Mouse (Mus musculus) liver, adult 2 months (tissue): ENCODE data around the gene Bub3. TPM values are rescaled to one million over a fixed set of nuclear protein-coding genes. Genes with fewer than 3 reads are reported as not detected.

Experiments
- DNase-seq: peaks from one replicate; pipeline ENCODE4 v3.0.0-alpha.2; 2011; ENCODE audit warnings: low read depth, low spot score; ENCODE audit errors: extremely low read depth
- H3K27ac ChIP-seq: fragments of 200-500 bp; replicated peaks from 2 replicates; pipeline ENCODE4 v1.5.1; 2012; ENCODE audit warnings: low read depth, mild to moderate bottlenecking, control low read depth, inconsistent platforms, low read length; ENCODE audit not compliant: insufficient read depth
- H3K27me3 ChIP-seq: fragments of 200-500 bp; 2 replicates; pipeline ENCODE4 v1.6.1; 2012; ENCODE audit warnings: mild to moderate bottlenecking, moderate library complexity, low read length, inconsistent platforms; ENCODE audit not compliant: control insufficient read depth, insufficient read depth
- H3K36me3 ChIP-seq: fragments of 200-500 bp; 2 replicates; pipeline ENCODE4 v1.6.1; 2012; ENCODE audit warnings: low read length, inconsistent platforms; ENCODE audit not compliant: control insufficient read depth, insufficient read depth
- H3K4me1 ChIP-seq: fragments of 200-500 bp; 2 replicates; pipeline ENCODE4 v1.6.1; 2011; ENCODE audit warnings: low read length; ENCODE audit not compliant: control insufficient read depth, insufficient read depth
- H3K4me3 ChIP-seq: fragments of 200-500 bp; 2 replicates; pipeline ENCODE4 v1.5.1; 2011; ENCODE audit warnings: low read depth, mild to moderate bottlenecking, control low read depth, low read length, moderate library complexity; ENCODE audit not compliant: insufficient read depth
- H3K79me2 ChIP-seq: fragments of 200-500 bp; 2 replicates; pipeline ENCODE4 v1.6.1; 2012; ENCODE audit warnings: inconsistent platforms, mild to moderate bottlenecking, low read length, moderate library complexity; ENCODE audit not compliant: control insufficient read depth, insufficient read depth
- H3K9ac ChIP-seq: fragments of 200-500 bp; 2 replicates; pipeline ENCODE4 v1.6.1; 2012; ENCODE audit warnings: low read depth, mild to moderate bottlenecking, control low read depth, inconsistent platforms, low read length
- CTCF ChIP-seq: fragments of 200-500 bp; IDR thresholded peaks from 2 replicates; pipeline ENCODE4 v1.5.1; 2011; ENCODE audit warnings: low read depth, low read length, control low read depth
- POLR2A ChIP-seq: fragments of 200-500 bp; IDR thresholded peaks from 2 replicates; pipeline ENCODE4 v1.6.1; 2011; ENCODE audit warnings: low read length, control low read depth; ENCODE audit not compliant: insufficient read depth; ENCODE audit errors: extremely low read depth
- WGBS: fragments of 180-500 bp; shearing (Covaris S2); methylation state at CpG from one replicate; pipeline ENCODE4 v1.1.7; 2018; 5-methylcytosine and 5-hydroxymethylcytosine counted together
- polyA plus RNA-seq: library from polyadenylated mRNA; depleted of rRNA; stranded (reverse); fragments of >200 nt; gene quantifications from 2 replicates; pipeline ENCODE4 v1.2.3, GENCODE M21; 2012
- total RNA-seq: library from RNA; depleted of rRNA; stranded (reverse); fragments of >200 nt; gene quantifications from 2 replicates; pipeline ENCODE4 v1.2.3, GENCODE M21; 2014

Bub3 gene
- total and polyA plus RNA-seq, 2 experiments, result 24.5 to 25.4 TPM

DNA sequence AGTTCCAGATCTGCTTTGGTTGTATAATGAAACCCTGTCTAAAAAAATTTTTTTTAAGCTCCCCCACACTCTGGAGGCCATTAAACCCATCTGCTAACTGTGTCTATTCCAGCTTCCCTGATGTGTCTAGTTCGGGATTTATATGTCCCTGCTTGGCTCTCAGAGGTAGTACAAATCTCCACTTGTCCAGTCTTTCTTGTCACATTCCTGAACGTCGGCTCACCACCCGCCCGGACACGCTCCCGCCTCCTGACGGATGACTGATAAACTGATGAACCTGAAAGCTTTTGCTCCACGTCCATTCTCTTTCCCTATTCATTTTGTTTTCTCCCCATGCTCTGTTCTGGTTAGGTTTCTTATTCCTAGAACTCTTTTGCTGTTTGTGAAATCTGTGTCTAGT is 22.2 kb downstream of the Bub3 start:
- Histone ChIP-seq H3K27me3 (no peaks in the 10 kb centered on the region), H3K9ac (no peak overlapping the region), H3K4me1 (no peaks in the 10 kb centered on the region), H3K36me3 (no peaks in the 10 kb centered on the region), H3K79me2 (no peaks in the 10 kb centered on the region), H3K4me3 (no peak overlapping the region), H3K27ac (no peak overlapping the region)
- no peak for TF ChIP-seq CTCF
- TF ChIP-seq POLR2A, result no peak
- DNase-seq, result no peak
- 73% methylated on average over 9 of the region's 9 CpGs for WGBS

DNA sequence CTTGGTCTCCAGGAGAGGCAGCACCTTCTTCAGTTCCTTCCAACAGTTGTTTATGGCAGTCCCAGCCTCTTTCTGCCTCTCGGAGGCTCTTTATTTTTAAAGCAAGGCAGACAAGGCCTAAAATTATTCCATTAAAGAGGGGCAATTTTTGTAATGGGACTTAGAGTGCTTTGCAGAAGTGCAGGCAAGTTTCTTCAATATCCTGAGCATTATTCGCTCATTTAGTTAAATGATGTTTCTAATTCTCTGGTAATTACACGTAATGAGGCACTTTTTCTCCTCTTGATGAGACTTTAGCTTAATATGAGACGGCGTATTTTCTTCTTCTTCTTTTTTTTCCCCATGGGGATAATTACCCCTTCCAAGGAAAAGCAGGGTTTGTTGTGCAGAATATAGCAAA is 25.5 kb downstream of the Bub3 start:
- Histone ChIP-seq H3K27me3 (no peaks in the 10 kb centered on the region), H3K79me2 (no peaks in the 10 kb centered on the region), H3K4me3 (no peak overlapping the region), H3K27ac (no peak overlapping the region), H3K9ac (no peak overlapping the region), H3K36me3 (no peaks in the 10 kb centered on the region), H3K4me1 (no peaks in the 10 kb centered on the region)
- 90% methylated on average over 5 of the region's 5 CpGs for WGBS
- TF ChIP-seq CTCF (no peak), POLR2A (no peak)
- no peak for DNase-seq

DNA sequence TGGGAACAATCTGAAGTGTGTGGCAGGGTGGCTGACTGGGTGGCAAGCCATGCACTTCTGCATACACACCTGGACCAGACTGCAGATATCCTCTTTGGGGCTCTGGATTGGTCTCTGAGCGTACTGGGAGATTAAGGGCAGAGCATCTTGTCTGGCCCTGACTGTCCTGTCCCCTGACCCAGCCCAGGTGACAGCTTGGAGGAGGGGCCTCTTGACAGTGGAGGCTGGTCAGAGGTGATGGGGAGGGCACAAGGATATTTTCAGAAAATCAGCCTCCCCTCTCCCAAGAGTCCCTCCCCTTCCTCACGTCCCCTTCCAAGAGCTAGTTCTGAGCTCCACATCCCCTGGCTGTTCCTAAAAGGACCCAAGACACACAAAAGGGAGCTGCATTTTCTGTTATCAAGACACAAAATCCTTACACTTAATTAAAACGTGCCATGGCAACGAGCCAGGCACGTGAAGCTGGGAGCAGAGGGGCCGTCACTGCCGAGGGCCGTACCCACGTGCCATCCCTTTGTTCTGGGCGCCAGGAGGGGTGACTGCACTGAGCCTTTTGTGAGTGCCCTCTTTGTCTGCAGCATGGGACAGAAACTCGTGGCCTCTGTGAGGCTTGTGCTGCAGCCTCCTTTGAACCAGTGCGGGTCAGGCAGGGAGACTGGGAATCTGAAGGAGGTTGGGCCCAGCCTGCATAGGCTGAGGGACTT is 37.9 kb downstream of the Bub3 start:
- DNase-seq, result no peak
- 32% methylated on average over 12 of the region's 12 CpGs for WGBS
- no peaks in the 10 kb centered on the region for H3K36me3 ChIP-seq
- H3K27ac ChIP-seq, result no peak overlapping the region
- H3K4me1 ChIP-seq, result no peaks in the 10 kb centered on the region
- no peak for TF ChIP-seq POLR2A
- TF ChIP-seq CTCF, result no peak
- H3K79me2 ChIP-seq, result no peaks in the 10 kb centered on the region
- H3K27me3 ChIP-seq, result no peaks in the 10 kb centered on the region
- H3K9ac ChIP-seq, result no peak overlapping the region
- H3K4me3 ChIP-seq, result no peak overlapping the region

DNA sequence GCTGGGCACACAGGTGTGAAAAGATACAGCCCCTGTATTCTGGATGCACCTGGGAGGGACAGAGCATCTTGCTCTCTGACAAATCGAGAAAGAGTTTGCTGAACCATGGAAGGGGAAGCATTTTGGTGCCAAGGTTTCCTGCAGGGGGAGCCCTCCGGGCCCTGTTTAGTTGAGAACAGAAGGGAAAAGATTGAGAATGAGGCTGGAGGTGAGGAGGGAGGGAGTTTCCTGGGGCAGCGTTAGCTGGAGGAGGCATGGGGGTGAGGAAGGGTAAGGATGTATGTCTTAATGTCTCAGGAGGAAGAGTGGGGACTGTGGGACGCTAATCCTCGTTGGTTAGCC is 38.4 kb downstream of the Bub3 start:
- Histone ChIP-seq H3K4me1 (no peaks in the 10 kb centered on the region), H3K9ac (no peak overlapping the region), H3K36me3 (no peaks in the 10 kb centered on the region), H3K79me2 (no peaks in the 10 kb centered on the region), H3K4me3 (no peak overlapping the region), H3K27me3 (no peaks in the 10 kb centered on the region), H3K27ac (no peak overlapping the region)
- no peak for TF ChIP-seq POLR2A
- TF ChIP-seq CTCF, result no peak
- DNase-seq, result no peak
- WGBS, result 12% methylated on average over 5 of the region's 5 CpGs

DNA sequence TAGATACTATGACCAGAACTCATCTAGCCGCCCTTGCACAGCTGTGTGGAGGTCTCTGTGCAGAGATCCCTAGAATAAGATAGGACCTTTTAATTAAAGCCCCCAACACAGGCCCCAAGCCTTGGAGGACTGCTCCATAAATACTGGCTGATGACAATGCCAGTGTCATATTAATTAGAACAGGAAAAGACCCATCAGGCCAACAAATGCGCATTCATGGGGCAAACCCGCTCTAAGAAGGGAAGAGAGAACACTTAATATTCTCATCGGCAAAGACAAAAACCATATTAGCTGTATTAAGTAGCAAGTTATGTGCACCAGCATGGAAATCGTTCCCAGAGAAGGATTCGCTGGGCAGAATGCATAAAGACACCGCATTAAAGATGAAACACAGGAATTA is 42.1 kb downstream of the Bub3 start:
- Histone ChIP-seq H3K9ac (no peak overlapping the region), H3K27me3 (no peaks in the 10 kb centered on the region), H3K36me3 (no peaks in the 10 kb centered on the region), H3K4me1 (no peaks in the 10 kb centered on the region), H3K27ac (no peak overlapping the region), H3K79me2 (no peaks in the 10 kb centered on the region), H3K4me3 (no peak overlapping the region)
- DNase-seq, result no peak
- 89% methylated on average over 7 of the region's 7 CpGs for WGBS
- no peak for TF ChIP-seq CTCF
- TF ChIP-seq POLR2A, result no peak

DNA sequence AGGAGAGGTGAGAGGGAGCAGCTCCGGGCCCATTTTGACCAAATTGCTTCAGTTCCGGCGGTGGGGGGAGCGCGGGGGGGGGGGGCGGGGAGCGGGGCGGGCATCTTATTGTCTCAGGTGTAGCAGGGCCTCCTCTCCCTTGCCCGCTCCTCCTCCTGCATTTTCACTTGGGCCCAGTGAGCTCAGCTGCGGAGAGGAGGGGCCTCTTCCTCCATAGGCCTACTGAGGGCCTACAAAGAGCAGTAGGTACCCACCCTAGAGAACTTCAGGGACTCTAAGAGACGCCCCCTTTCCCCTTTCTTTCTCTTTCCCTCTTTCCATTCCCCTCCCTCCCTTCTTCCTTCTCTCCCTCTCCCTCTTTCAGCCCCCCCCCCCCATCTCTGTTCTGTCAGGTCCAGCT is 43.2 kb downstream of the Bub3 start:
- no peak for TF ChIP-seq POLR2A
- no peak for TF ChIP-seq CTCF
- 9% methylated on average over 11 of the region's 11 CpGs for WGBS
- Histone ChIP-seq H3K27me3 (no peaks in the 10 kb centered on the region), H3K9ac (no peak overlapping the region), H3K4me1 (no peaks in the 10 kb centered on the region), H3K27ac (no peak overlapping the region), H3K4me3 (no peak overlapping the region), H3K36me3 (no peaks in the 10 kb centered on the region), H3K79me2 (no peaks in the 10 kb centered on the region)
- no peak for DNase-seq
